Mouse (Mus musculus) forebrain, postnatal 0 days (tissue): ENCODE measurements around the gene Sept1. TPM values are rescaled to one million over a fixed set of nuclear protein-coding genes. Genes with fewer than 3 reads are reported as not detected.

Experiments used
- ATAC-seq: fragments of 200-750 bp; cut with Nextera tagmentation; 2 replicates; pipeline ENCODE4 v1.8.0; 2017; ENCODE audit warnings: mild to moderate bottlenecking, moderate library complexity
- DNase-seq: peaks from one replicate; pipeline ENCODE4 v3.0.0-alpha.2; 2015
- H3K27ac ChIP-seq: fragments of 300-500 bp; sonication (generic); 2 replicates; pipeline ENCODE4 v1.5.1; 2014; ENCODE audit warnings: low read depth, mild to moderate bottlenecking, antibody characterized with exemption, low read length, moderate library complexity, mixed read lengths
- H3K27me3 ChIP-seq: fragments of 300-500 bp; sonication (generic); 2 replicates; pipeline ENCODE4 v1.6.1; 2014; ENCODE audit warnings: mild to moderate bottlenecking, low read length, mixed read lengths; ENCODE audit not compliant: insufficient read depth
- H3K36me3 ChIP-seq: fragments of 300-500 bp; sonication (generic); 2 replicates; pipeline ENCODE4 v1.6.1; 2014; ENCODE audit warnings: mild to moderate bottlenecking, moderate library complexity; ENCODE audit not compliant: insufficient read depth
- H3K4me1 ChIP-seq: fragments of 300-500 bp; sonication (generic); 2 replicates; pipeline ENCODE4 v1.6.1; 2014; ENCODE audit warnings: antibody characterized with exemption; ENCODE audit not compliant: insufficient read depth
- H3K4me2 ChIP-seq: fragments of 300-500 bp; sonication (generic); 2 replicates; pipeline ENCODE4 v1.6.1; 2014; ENCODE audit warnings: low read depth, mild to moderate bottlenecking, moderate library complexity
- H3K4me3 ChIP-seq: fragments of 300-500 bp; sonication (generic); 2 replicates; pipeline ENCODE4 v1.5.1; 2014; ENCODE audit warnings: low read depth, low read length, mixed read lengths
- H3K9ac ChIP-seq: fragments of 300-500 bp; sonication (generic); 2 replicates; pipeline ENCODE4 v1.6.1; 2014; ENCODE audit warnings: mild to moderate bottlenecking
- H3K9me3 ChIP-seq: fragments of 300-500 bp; sonication (generic); 2 replicates; pipeline ENCODE4 v1.6.1; 2016; ENCODE audit warnings: low read length
- CTCF ChIP-seq: sonication (generic); IDR thresholded peaks from 2 replicates; pipeline ENCODE4 v1.5.1; 2016; ENCODE audit warnings: antibody characterized with exemption, control low read depth, low read depth
- WGBS: fragments of 180-500 bp; shearing (Covaris S2); extraction: QIAGEN DNeasy Blood & Tissue Kit; methylation state at CpG from one replicate; pipeline ENCODE4 v1.1.7; 2014; 5-methylcytosine and 5-hydroxymethylcytosine counted together
- polyA plus RNA-seq: library from polyadenylated mRNA; unstranded; fragments of >200 nt; fragmentation: Nextera tagmentation; extraction: Ambion mirVana; gene quantifications from 2 replicates; pipeline ENCODE4 v1.2.1, GENCODE M21; 2015
- total RNA-seq: library from RNA; depleted of rRNA; stranded (reverse); fragments of >200 nt; gene quantifications from 2 replicates; pipeline ENCODE4 v1.2.3, GENCODE M21; 2014

The Sept1 gene
- total and polyA plus RNA-seq, 2 experiments from 2014 or later: 6.7 to 8.0 TPM

DNA sequence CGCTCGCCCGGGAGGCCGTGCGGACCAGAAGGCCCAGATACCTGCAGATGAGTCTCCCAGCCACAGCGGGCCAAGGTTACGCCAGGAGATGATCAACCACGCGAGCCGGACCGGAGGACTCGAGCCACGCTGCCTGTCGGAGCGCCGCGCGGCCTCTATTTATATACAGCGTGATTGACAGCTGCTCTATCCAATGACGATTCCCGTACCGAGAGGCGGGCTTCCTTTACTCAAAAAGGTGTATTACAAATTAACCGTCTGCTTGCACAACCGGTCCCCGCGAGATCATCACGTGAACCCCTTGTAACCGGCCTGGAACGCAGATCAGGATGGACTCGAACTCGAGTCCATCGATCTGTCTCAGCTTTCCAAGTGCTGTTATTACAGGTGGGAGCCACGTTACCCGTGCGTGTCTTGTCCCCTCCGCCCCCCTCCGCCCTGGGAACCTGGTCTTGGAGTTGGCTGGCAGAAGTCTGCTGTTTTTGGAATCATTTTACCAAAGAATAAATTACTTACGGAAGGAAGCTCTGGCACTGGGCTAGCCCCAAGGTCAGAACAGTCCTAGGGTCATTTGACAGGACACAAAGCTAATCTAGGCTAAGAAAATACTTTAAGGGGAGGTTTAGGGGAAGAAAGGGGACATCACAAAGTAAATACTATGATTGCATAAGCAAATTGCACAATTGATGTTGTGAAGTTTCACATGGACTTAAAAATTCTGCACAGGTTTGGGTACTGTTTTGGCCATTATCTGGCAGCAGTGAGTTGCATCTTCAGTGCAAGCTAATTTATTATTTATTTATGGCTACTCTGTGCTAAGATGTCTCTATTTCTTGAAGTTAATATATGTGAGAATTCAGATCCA is 41.2 kb upstream of the Sept1 start, which contains the start of gene Sephs2:
Gene Sephs2 (minus strand): TSS at position 131 of the 865 bp plus-strand sequence.
- TF ChIP-seq CTCF: no peak
- peak within 1 kb of the TSS; percentile 84 for H3K4me3 ChIP-seq
- H3K36me3 ChIP-seq: peaks cover 9% of the 10 kb centered on the region; the same call in 1 of the 2 replicates
- peak within 1 kb of the TSS; percentile 80 for H3K27ac ChIP-seq
- peak; percentile 94 for ATAC-seq
- H3K4me2 ChIP-seq: peak within 1 kb of the TSS; percentile 81
- no peaks in the 10 kb centered on the region for H3K27me3 ChIP-seq
- DNase-seq: peak; percentile 96
- H3K9ac ChIP-seq: peak within 1 kb of the TSS; percentile 93
- WGBS: 2% methylated on average over 39 of the region's 39 CpGs
- no peaks in the 10 kb centered on the region for H3K9me3 ChIP-seq
- peaks cover 4% of the 10 kb centered on the region; the same call in 1 of the 2 replicates for H3K4me1 ChIP-seq

GRCm38 (mm10) chr7:127273118-127273923 is 40.4 kb upstream of the Sept1 start:
- Histone ChIP-seq H3K4me1 (peaks cover 4% of the 10 kb centered on the region; the same call in 1 of the 2 replicates), H3K27ac (peak overlapping the region; percentile 80), H3K4me3 (peak overlapping the region; percentile 84), H3K9me3 (0 out of 2 replicates have a peak, but pooled peaks cover 3% of the 10 kb centered on the region), H3K4me2 (peak overlapping the region; percentile 81), H3K27me3 (no peaks in the 10 kb centered on the region), H3K36me3 (peaks cover 17% of the 10 kb centered on the region; the same call in 1 of the 2 replicates), H3K9ac (peak overlapping the region; percentile 93)
- 18% methylated on average over 50 of the region's 50 CpGs for WGBS
- no peak for TF ChIP-seq CTCF
- no peak for DNase-seq
- peak; percentile 63 for ATAC-seq

GRCm38 (mm10) chr7:127272566-127272965 is 39.6 kb upstream of the Sept1 start:
- Histone ChIP-seq H3K36me3 (peaks cover 18% of the 10 kb centered on the region; the same call in 1 of the 2 replicates), H3K27ac (no peak overlapping the region), H3K9me3 (0 out of 2 replicates have a peak, but pooled peaks cover 4% of the 10 kb centered on the region), H3K27me3 (no peaks in the 10 kb centered on the region), H3K9ac (no peak overlapping the region), H3K4me3 (no peak overlapping the region), H3K4me2 (0 out of 2 replicates have a peak overlapping the region, but pooled peaks have one; percentile 81), H3K4me1 (peaks cover 4% of the 10 kb centered on the region; the same call in 1 of the 2 replicates)
- ATAC-seq (no peak), DNase-seq (no peak)
- TF ChIP-seq CTCF: no peak
- WGBS: 94% methylated on average over 15 of the region's 15 CpGs

GRCm38 (mm10) chr7:127271093-127271492 is 38.2 kb upstream of the Sept1 start:
- Histone ChIP-seq H3K4me3 (no peak overlapping the region), H3K4me2 (no peak overlapping the region), H3K9ac (no peak overlapping the region), H3K4me1 (peaks cover 4% of the 10 kb centered on the region; the same call in 1 of the 2 replicates), H3K27ac (no peak overlapping the region), H3K9me3 (0 out of 2 replicates have a peak, but pooled peaks cover 4% of the 10 kb centered on the region), H3K27me3 (no peaks in the 10 kb centered on the region), H3K36me3 (peaks cover 18% of the 10 kb centered on the region; the same call in 1 of the 2 replicates)
- ATAC-seq (no peak), DNase-seq (no peak)
- 93% methylated on average over 4 of the region's 4 CpGs for WGBS
- TF ChIP-seq CTCF: no peak

GRCm38 (mm10) chr7:127270666-127271065 is 37.7 kb upstream of the Sept1 start:
- Histone ChIP-seq H3K27ac (no peak overlapping the region), H3K9me3 (0 out of 2 replicates have a peak, but pooled peaks cover 4% of the 10 kb centered on the region), H3K4me3 (no peak overlapping the region), H3K36me3 (peaks cover 18% of the 10 kb centered on the region; the same call in 1 of the 2 replicates), H3K9ac (no peak overlapping the region), H3K27me3 (no peaks in the 10 kb centered on the region), H3K4me1 (peaks cover 4% of the 10 kb centered on the region; the same call in 1 of the 2 replicates), H3K4me2 (no peak overlapping the region)
- DNase-seq (no peak), ATAC-seq (no peak)
- no peak for TF ChIP-seq CTCF
- WGBS: 96% methylated on average over 5 of the region's 5 CpGs

GRCm38 (mm10) chr7:127270256-127270655 is 37.3 kb upstream of the Sept1 start:
- no peak for DNase-seq
- Histone ChIP-seq H3K27me3 (no peaks in the 10 kb centered on the region), H3K4me3 (no peak overlapping the region), H3K27ac (no peak overlapping the region), H3K4me1 (peaks cover 4% of the 10 kb centered on the region; the same call in 1 of the 2 replicates), H3K36me3 (peaks cover 18% of the 10 kb centered on the region; the same call in 1 of the 2 replicates), H3K4me2 (no peak overlapping the region), H3K9ac (no peak overlapping the region), H3K9me3 (0 out of 2 replicates have a peak, but pooled peaks cover 4% of the 10 kb centered on the region)
- WGBS: 92% methylated on average over 2 of the region's 2 CpGs
- TF ChIP-seq CTCF: no peak
- ATAC-seq: no peak
